Mouse (Mus musculus) lung, adult 2 months (tissue): ENCODE data around the gene Ralb.

Source experiments
- CTCF ChIP-seq: fragments of 200-500 bp; IDR thresholded peaks from 2 replicates; pipeline ENCODE4 v1.5.1; 2011; ENCODE audit warnings: mild to moderate bottlenecking, low read length, control low read depth; ENCODE audit not compliant: insufficient read depth
- POLR2A ChIP-seq: fragments of 200-500 bp; IDR thresholded peaks from 2 replicates; pipeline ENCODE4 v1.6.1; 2011; ENCODE audit warnings: low read depth, mild to moderate bottlenecking, control low read depth, low read length, borderline replicate concordance; ENCODE audit errors: extremely low read depth

DNA sequence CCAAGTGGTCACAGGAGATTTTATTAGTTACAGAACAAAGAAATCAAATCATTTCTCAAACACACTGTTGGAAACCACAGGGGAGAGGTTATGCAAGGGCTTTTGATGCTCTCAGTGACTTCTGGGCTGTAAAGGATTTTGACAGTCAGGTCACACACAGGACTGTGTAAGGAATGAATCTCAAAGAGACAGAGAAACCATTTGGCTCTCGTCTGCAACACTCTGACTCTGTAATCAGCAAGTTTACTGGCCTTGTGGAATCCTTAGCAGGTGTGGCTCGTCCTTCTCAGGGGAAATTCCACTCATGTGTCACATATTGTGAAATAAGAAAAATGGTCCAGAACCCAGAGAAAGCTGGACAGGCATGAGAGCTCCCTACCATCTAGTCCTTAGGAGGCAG is 16.4 kb upstream of the Ralb start:
- TF ChIP-seq POLR2A = no peak
- no peak for TF ChIP-seq CTCF
